Mouse (Mus musculus) lung, adult 2 months (tissue): Measurements from ENCODE around the gene Duox2.

Experiments
- CTCF ChIP-seq: fragments of 200-500 bp; IDR thresholded peaks from 2 replicates; pipeline ENCODE4 v1.5.1; 2011; ENCODE audit warnings: mild to moderate bottlenecking, low read length, control low read depth; ENCODE audit not compliant: insufficient read depth
- POLR2A ChIP-seq: fragments of 200-500 bp; IDR thresholded peaks from 2 replicates; pipeline ENCODE4 v1.6.1; 2011; ENCODE audit warnings: low read depth, mild to moderate bottlenecking, control low read depth, low read length, borderline replicate concordance; ENCODE audit errors: extremely low read depth

DNA sequence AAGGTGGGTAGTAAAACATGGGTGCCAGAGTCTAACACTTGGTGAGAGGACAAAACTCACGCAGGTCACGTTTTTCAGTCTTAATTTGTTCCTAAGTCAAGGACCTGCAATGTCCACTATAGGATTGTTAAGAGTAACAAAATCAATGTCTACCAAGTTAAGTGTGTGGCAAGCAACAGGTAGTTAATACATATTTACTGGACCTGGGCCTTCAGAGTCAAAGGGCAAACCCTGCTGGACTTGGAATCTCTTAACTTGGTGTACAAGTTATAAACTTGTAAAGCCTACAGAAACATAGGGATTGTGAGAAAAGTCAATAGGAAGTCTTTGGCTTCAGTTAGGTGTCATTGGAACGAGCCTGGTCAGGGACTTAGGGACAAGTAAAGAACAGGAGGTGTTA is 26.3 kb upstream of the Duox2 start:
- TF ChIP-seq POLR2A (no peak), CTCF (no peak)
